Mouse (Mus musculus): Measurements from ENCODE around the gene Pla2g4d.

Gene Pla2g4d

GRCm38 (mm10) chr2:120288995-120289394, at the start of gene Pla2g4d:
TSS of gene Pla2g4d (minus strand) at chr2:120289197.
- DNase-seq (ENCODE audit: low spot score in 2 of 2): no peak

GRCm38 (mm10) chr2:120337886-120338285, 48.9 kb upstream of the Pla2g4d start:
- DNase-seq (ENCODE audit: low spot score in 2 of 2): no peak

GRCm38 (mm10) chr2:120331575-120331974, 42.6 kb upstream of the Pla2g4d start:
- DNase-seq (ENCODE audit: low spot score in 2 of 2): no peak

- no peak for DNase-seq (ENCODE audit: low spot score in 2 of 2)
Measured at GRCm38 (mm10) chr2:120315077-120315476, 26.1 kb upstream of the Pla2g4d start.

- DNase-seq (ENCODE audit: low spot score in 2 of 2): no peak
Measured at GRCm38 (mm10) chr2:120314487-120314886, 25.5 kb upstream of the Pla2g4d start.

- DNase-seq (ENCODE audit: low spot score in 2 of 2): no peak
Measured at GRCm38 (mm10) chr2:120313976-120314375, 25.0 kb upstream of the Pla2g4d start, which contains the start of gene Pla2g4f. TSS of gene Pla2g4f (minus strand) at chr2:120314165.

GRCm38 (mm10) chr2:120312276-120312825, 23.4 kb upstream of the Pla2g4d start:
- no peak for DNase-seq (ENCODE audit: low spot score in 2 of 2)

- DNase-seq (ENCODE audit: low spot score in 2 of 2): no peak
Measured at GRCm38 (mm10) chr2:120304113-120304512, 15.1 kb upstream of the Pla2g4d start.

- DNase-seq (ENCODE audit: low spot score in 2 of 2): no peak
Measured at GRCm38 (mm10) chr2:120301076-120301475, 12.1 kb upstream of the Pla2g4d start.

GRCm38 (mm10) chr2:120299866-120300265, 10.9 kb upstream of the Pla2g4d start:
- DNase-seq (ENCODE audit: low spot score in 2 of 2): no peak

GRCm38 (mm10) chr2:120296160-120296559, 7.2 kb upstream of the Pla2g4d start:
- DNase-seq (ENCODE audit: low spot score in 2 of 2): no peak

GRCm38 (mm10) chr2:120291471-120292078, 2.6 kb upstream of the Pla2g4d start:
- DNase-seq (ENCODE audit: low spot score in 2 of 2): no peak

GRCm38 (mm10) chr2:120288401-120288800, 596 bp downstream of the Pla2g4d start:
- DNase-seq (ENCODE audit: low spot score in 2 of 2): no peak

- DNase-seq (ENCODE audit: low spot score in 2 of 2): no peak
Measured at GRCm38 (mm10) chr2:120285639-120286038, 3.4 kb downstream of the Pla2g4d start.

GRCm38 (mm10) chr2:120284705-120285104, 4.3 kb downstream of the Pla2g4d start:
- DNase-seq (ENCODE audit: low spot score in 2 of 2): no peak

GRCm38 (mm10) chr2:120284094-120284493, 4.9 kb downstream of the Pla2g4d start:
- no peak for DNase-seq (ENCODE audit: low spot score in 2 of 2)

GRCm38 (mm10) chr2:120283550-120283949, 5.4 kb downstream of the Pla2g4d start:
- no peak for DNase-seq (ENCODE audit: low spot score in 2 of 2)

GRCm38 (mm10) chr2:120281221-120281620, 7.8 kb downstream of the Pla2g4d start:
- DNase-seq (ENCODE audit: low spot score in 2 of 2): no peak

- peak in 1 of 2 experiments; percentile 39 for DNase-seq (ENCODE audit: low spot score in 2 of 2)
Measured at GRCm38 (mm10) chr2:120279961-120280360, 9.0 kb downstream of the Pla2g4d start.

GRCm38 (mm10) chr2:120276951-120277350, 12.0 kb downstream of the Pla2g4d start:
- no peak for DNase-seq (ENCODE audit: low spot score in 2 of 2)

GRCm38 (mm10) chr2:120268635-120269034, 20.4 kb downstream of the Pla2g4d start:
- no peak for DNase-seq (ENCODE audit: low spot score in 2 of 2)

- DNase-seq (ENCODE audit: low spot score in 2 of 2): no peak
Measured at GRCm38 (mm10) chr2:120265523-120265922, 23.5 kb downstream of the Pla2g4d start.

- no peak for DNase-seq (ENCODE audit: low spot score in 2 of 2)
Measured at GRCm38 (mm10) chr2:120264858-120265257, 24.1 kb downstream of the Pla2g4d start.

- DNase-seq (ENCODE audit: low spot score in 2 of 2): no peak
Measured at GRCm38 (mm10) chr2:120262876-120263275, 26.1 kb downstream of the Pla2g4d start.

All from frontal cortex, postnatal 10 days (tissue).